Mouse (Mus musculus) embryonic facial prominence, embryonic 14.5 days (tissue): ENCODE results near the gene Il27ra. TPM values are rescaled to one million over a fixed set of nuclear protein-coding genes. Genes with fewer than 3 reads are reported as not detected.

Experiments used
- ATAC-seq: fragments of 200-750 bp; cut with Nextera tagmentation; 2 replicates; pipeline ENCODE4 v1.8.0; 2017; ENCODE audit warnings: low read depth, moderate number of reproducible peaks, moderate TSS enrichment
- DNase-seq: peaks from one replicate; pipeline ENCODE4 v3.0.0-alpha.2; 2015; ENCODE audit warnings: low spot score
- H3K27ac ChIP-seq: fragments of 300-500 bp; sonication (generic); replicated peaks from 2 replicates; pipeline ENCODE4 v1.5.1; 2014; ENCODE audit warnings: low read depth, mild to moderate bottlenecking, low read length, moderate library complexity
- H3K27me3 ChIP-seq: fragments of 300-500 bp; sonication (generic); replicated peaks from 2 replicates; pipeline ENCODE4 v1.6.1; 2014; ENCODE audit warnings: low read length; ENCODE audit not compliant: control insufficient read depth, insufficient read depth
- H3K36me3 ChIP-seq: fragments of 300-500 bp; sonication (generic); 2 replicates; pipeline ENCODE4 v1.6.1; 2014; ENCODE audit warnings: low read length, mixed read lengths; ENCODE audit not compliant: control insufficient read depth, insufficient read depth
- H3K4me1 ChIP-seq: fragments of 300-500 bp; sonication (generic); 2 replicates; pipeline ENCODE4 v1.6.1; 2014; ENCODE audit warnings: antibody characterized with exemption, low read length; ENCODE audit not compliant: control insufficient read depth, insufficient read depth
- H3K4me2 ChIP-seq: fragments of 300-500 bp; sonication (generic); 2 replicates; pipeline ENCODE4 v1.6.1; 2014; ENCODE audit warnings: low read depth, mild to moderate bottlenecking, low read length, moderate library complexity, mixed read lengths
- H3K4me3 ChIP-seq: fragments of 300-500 bp; sonication (generic); 2 replicates; pipeline ENCODE4 v1.5.1; 2014; ENCODE audit warnings: low read depth, mild to moderate bottlenecking, low read length
- H3K9ac ChIP-seq: fragments of 300-500 bp; sonication (generic); 2 replicates; pipeline ENCODE4 v1.6.1; 2014; ENCODE audit warnings: low read depth, mild to moderate bottlenecking, low read length, moderate library complexity, mixed read lengths
- H3K9me3 ChIP-seq: fragments of 300-500 bp; sonication (generic); 2 replicates; pipeline ENCODE4 v1.6.1; 2016; ENCODE audit warnings: low read length; ENCODE audit not compliant: control insufficient read depth
- whole genome bisulfite sequencing: fragments of 180-500 bp; shearing (Covaris S2); extraction: QIAGEN DNeasy Blood & Tissue Kit; methylation state at CpG from one replicate; pipeline ENCODE4 v1.1.7; 2014; 5-methylcytosine and 5-hydroxymethylcytosine counted together
- polyA plus RNA-seq: library from polyadenylated mRNA; unstranded; fragments of >200 nt; fragmentation: Nextera tagmentation; extraction: Ambion mirVana; gene quantifications from 2 replicates; pipeline ENCODE4 v1.2.1, GENCODE M21; 2014

Gene Il27ra
- polyA plus RNA-seq, 1 experiment from 2014 or later: 1.5 TPM

DNA sequence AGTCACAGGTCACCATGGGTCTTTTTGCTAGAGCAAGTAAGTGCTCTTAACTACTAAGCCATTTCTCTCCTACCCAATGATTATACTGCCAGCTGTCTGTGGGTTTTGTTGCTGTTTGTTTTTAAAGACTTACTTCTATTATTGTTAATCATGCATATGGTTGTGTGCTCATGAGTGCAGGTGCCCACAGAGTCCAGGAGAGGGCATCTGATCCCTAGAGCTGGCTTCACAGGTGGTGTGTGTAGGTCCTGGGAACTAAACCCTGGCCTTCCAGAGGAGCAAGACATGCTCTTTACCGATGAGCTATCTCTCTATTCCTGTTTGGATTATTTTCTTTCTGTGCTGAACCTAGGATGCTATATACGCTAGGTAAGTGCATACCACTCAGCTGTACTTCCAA lies 16.8 kb upstream of the Il27ra start:
- Histone ChIP-seq H3K27ac (no peak overlapping the region), H3K4me2 (no peak overlapping the region), H3K9me3 (no peaks in the 10 kb centered on the region), H3K9ac (no peak overlapping the region), H3K36me3 (no peaks in the 10 kb centered on the region), H3K4me1 (no peaks in the 10 kb centered on the region), H3K4me3 (no peak overlapping the region), H3K27me3 (no peaks in the 10 kb centered on the region)
- ATAC-seq: no peak
- DNase-seq: no peak
- WGBS: 87% methylated on average over 2 of the region's 2 CpGs

DNA sequence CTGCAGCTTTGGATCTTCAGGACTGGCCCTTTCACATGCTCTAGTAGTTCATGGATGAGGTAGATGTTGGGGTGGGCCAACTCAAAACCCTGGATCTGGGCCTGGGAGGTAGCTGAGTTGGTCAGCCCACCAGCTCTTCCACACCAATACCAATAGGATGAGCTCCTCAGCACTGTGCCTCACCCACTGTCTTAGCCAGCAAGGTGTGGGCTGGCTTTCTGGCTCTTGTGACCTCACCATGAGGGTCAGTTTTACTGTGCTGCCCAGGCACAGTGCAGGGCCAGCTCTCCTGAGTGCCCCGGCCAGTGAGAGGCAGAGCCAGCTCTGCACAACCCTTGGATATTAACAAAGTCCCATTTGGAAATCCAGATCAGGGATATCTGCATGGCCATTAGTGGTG lies 15.4 kb upstream of the Il27ra start:
- no peak overlapping the region for H3K9ac ChIP-seq
- H3K27ac ChIP-seq: no peak overlapping the region
- no peak overlapping the region for H3K4me3 ChIP-seq
- WGBS: 100% methylated on average over 1 of the region's 1 CpGs
- H3K36me3 ChIP-seq: no peaks in the 10 kb centered on the region
- ATAC-seq (no peak), DNase-seq (no peak)
- no peaks in the 10 kb centered on the region for H3K4me1 ChIP-seq
- H3K4me2 ChIP-seq: no peak overlapping the region
- H3K9me3 ChIP-seq: no peaks in the 10 kb centered on the region
- H3K27me3 ChIP-seq: no peaks in the 10 kb centered on the region

DNA sequence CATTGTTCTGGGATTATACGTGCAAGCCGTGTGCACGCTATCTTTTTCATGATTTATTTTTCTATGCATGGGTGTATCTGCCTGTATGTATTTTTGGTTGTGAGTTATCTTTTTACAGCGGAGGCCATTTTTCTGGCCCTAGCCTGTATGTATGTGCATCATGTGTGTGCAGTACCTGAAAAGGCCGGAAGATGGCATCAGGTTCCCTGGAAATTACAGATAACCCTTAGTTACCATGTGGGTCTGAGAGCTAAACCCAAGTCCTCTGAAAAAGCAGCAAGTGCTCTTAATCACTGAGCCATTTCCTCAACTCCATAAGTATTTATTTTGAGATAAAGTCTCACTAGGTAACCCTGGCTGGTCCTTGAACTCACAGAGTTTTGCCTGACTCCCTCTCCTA lies 10.8 kb upstream of the Il27ra start:
- no peak overlapping the region for H3K27ac ChIP-seq

DNA sequence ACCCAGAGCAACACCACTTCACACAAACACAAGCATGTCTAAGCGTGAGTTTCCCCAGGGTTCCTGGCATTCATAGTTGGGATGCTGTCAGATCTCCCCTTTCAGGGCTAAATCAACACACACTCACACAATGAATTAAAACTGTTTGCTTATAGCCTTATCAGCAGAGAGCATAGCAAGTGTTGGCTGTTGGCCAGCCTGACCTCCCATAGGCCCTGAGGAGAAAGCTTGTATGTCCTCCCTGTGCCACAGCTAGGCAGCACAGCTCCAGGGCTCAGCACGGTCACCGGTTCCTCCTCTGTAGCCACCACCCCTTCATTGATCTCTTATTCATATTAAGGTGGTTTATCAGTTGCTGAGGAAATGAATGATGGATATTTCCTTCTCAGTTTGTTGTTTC lies 10.4 kb upstream of the Il27ra start:
- ATAC-seq (peak; percentile 37; the same call in 1 of the 2 replicates), DNase-seq (peak; percentile 33)
- no peak overlapping the region for H3K27ac ChIP-seq
- H3K4me2 ChIP-seq: no peak overlapping the region
- H3K4me3 ChIP-seq: no peak overlapping the region
- no peaks in the 10 kb centered on the region for H3K36me3 ChIP-seq
- 78% methylated on average over 3 of the region's 3 CpGs for WGBS
- H3K27me3 ChIP-seq: no peaks in the 10 kb centered on the region
- H3K9me3 ChIP-seq: no peaks in the 10 kb centered on the region
- H3K9ac ChIP-seq: no peak overlapping the region
- H3K4me1 ChIP-seq: no peaks in the 10 kb centered on the region

More for the DNA sequence above, 10.8 kb upstream of the Il27ra start:
- WGBS: 95% methylated on average over 5 of the region's 5 CpGs
- H3K9me3 ChIP-seq: no peaks in the 10 kb centered on the region
- no peaks in the 10 kb centered on the region for H3K4me1 ChIP-seq
- H3K4me2 ChIP-seq: no peak overlapping the region
- no peak overlapping the region for H3K9ac ChIP-seq
- H3K27me3 ChIP-seq: no peaks in the 10 kb centered on the region
- H3K36me3 ChIP-seq: no peaks in the 10 kb centered on the region
- no peak for DNase-seq
- no peak overlapping the region for H3K4me3 ChIP-seq
- ATAC-seq: no peak

DNA sequence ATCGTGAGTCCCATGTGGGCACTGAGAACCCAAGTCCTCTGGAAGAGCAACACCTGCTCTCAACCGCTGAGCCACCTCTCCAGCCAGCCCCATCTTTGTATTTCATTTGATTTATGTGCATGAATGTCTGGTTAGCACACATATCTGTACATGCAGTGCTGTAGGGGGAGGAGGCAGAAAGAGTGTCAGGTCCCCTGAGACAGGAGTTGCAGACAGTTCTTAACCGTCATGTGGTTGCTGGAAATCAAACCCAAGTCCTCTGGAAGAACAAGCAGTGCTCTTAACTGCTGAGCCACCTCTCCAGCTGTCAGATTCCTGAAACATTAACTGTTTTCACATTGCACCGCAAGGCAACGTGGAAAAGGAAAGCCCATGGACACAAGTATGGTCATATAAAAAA lies 5.8 kb upstream of the Il27ra start:
- Histone ChIP-seq H3K27me3 (peaks cover 28% of the 10 kb centered on the region), H3K36me3 (no peaks in the 10 kb centered on the region), H3K4me1 (no peaks in the 10 kb centered on the region), H3K27ac (no peak overlapping the region), H3K9ac (no peak overlapping the region), H3K4me2 (no peak overlapping the region), H3K9me3 (no peaks in the 10 kb centered on the region), H3K4me3 (no peak overlapping the region)
- ATAC-seq: no peak
- no peak for DNase-seq
- 58% methylated on average over 5 of the region's 5 CpGs for WGBS

DNA sequence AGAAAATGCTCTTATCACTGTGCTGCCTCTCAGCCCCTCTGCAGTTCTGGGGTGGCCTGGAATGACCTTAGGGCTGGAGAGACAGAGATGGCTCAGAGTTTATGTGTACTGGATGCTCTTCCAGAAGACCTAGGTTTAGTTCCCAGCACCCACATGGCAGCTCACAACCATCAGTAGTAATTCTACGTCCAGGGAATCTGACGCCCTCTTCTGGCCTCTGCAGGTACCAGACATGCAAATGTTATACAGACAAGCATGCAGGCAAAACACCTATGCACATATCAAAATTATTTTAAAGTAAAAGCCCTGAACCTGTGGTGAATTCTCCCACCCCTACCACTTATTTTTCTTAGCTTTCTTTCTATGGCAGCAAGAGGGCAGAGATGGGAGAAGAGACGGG lies 4.1 kb upstream of the Il27ra start:
- Histone ChIP-seq H3K27ac (no peak overlapping the region), H3K27me3 (peaks cover 45% of the 10 kb centered on the region), H3K4me3 (no peak overlapping the region), H3K9ac (no peak overlapping the region), H3K9me3 (no peaks in the 10 kb centered on the region), H3K4me2 (no peak overlapping the region), H3K4me1 (peaks cover 5% of the 10 kb centered on the region; the same call in 1 of the 2 replicates), H3K36me3 (no peaks in the 10 kb centered on the region)
- 77% methylated on average over 3 of the region's 3 CpGs for WGBS
- no peak for DNase-seq
- no peak for ATAC-seq

DNA sequence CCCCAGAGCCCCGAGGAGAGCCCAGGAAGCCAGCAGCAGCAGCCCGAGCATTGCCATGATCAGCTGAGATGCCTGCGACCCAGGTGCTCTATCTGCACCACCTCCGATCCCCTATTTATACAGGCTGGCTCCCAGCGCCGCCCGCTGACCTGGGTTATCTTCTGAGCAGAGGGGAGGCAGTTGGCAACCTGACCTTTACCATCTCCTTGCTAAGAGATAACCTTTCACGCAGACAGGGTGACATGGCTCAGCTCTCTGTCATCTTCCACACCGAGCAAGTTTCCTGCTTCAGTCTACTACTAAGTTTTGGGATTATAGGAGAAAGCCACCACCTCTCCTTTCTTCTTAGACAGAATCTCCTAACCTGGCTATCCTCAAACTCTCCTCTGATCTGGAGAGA lies 2.5 kb upstream of the Il27ra start, which contains the start of gene Rln3:
Rln3 (minus strand) TSS at position 101 of the 400 bp plus-strand sequence.
- H3K4me2 ChIP-seq: no peak within 1 kb of the TSS
- H3K27me3 ChIP-seq: peaks cover 57% of the 10 kb centered on the region

DNA sequence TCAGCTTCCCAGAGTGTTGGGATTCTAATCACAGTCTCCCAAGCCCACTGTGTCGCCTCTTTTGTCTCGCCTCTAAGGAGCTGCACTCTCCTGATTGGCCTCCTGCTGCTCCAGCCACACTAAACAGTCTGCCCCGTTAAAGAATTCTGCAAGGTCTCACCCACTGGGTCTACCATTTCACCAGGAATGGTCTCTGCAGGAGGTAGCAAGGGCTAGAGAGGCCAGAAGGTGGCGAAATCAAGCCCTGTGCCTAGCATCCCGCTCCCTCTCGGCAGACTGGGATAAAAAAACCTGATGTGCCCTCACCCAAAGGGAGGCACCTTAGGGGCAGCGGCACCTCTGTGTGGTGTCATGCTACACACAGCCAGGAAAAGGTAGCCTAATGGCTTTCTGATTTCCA lies 1.7 kb upstream of the Il27ra start:
- Histone ChIP-seq H3K27ac (no peak overlapping the region), H3K4me2 (no peak overlapping the region), H3K9me3 (no peaks in the 10 kb centered on the region), H3K4me3 (no peak overlapping the region), H3K9ac (no peak overlapping the region), H3K27me3 (peaks cover 57% of the 10 kb centered on the region), H3K4me1 (peaks cover 5% of the 10 kb centered on the region; the same call in 1 of the 2 replicates), H3K36me3 (no peaks in the 10 kb centered on the region)
- no peak for ATAC-seq
- WGBS: 7% methylated on average over 7 of the region's 7 CpGs
- no peak for DNase-seq

More for the DNA sequence above, 2.5 kb upstream of the Il27ra start, which contains the start of gene Rln3:
- Histone ChIP-seq H3K27ac (no peak within 1 kb of the TSS), H3K9me3 (no peaks in the 10 kb centered on the region), H3K4me1 (peaks cover 5% of the 10 kb centered on the region; the same call in 1 of the 2 replicates), H3K4me3 (no peak within 1 kb of the TSS), H3K9ac (no peak within 1 kb of the TSS), H3K36me3 (no peaks in the 10 kb centered on the region)
- DNase-seq (no peak), ATAC-seq (no peak)
- WGBS: 14% methylated on average over 9 of the region's 9 CpGs

DNA sequence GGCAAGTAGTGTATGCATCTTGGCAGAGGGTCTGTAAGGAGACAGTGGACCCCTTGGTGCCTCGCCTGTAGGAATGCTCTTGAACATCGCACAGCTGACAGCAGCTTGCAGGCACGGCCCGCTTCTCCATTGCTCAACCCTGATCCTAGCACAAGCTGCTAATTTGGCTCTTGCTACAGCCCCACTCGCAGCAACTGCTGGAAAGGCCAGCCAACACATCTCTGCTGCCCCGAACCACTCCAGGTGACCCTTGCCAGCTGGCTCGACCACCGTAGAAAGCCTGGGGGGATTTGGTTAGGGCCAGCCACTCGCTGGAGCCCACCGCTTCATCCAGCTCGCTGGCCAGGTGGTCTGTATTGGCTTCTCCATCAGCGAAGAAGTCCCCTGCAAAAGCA lies 556 bp upstream of the Il27ra start:
- peaks cover 57% of the 10 kb centered on the region for H3K27me3 ChIP-seq

More for the DNA sequence above, 556 bp upstream of the Il27ra start:
- Histone ChIP-seq H3K36me3 (no peaks in the 10 kb centered on the region), H3K4me3 (peak overlapping the region; percentile 45; the same call in 1 of the 2 replicates), H3K4me1 (peaks cover 5% of the 10 kb centered on the region; the same call in 1 of the 2 replicates), H3K27ac (no peak overlapping the region), H3K4me2 (peak overlapping the region; percentile 79), H3K9me3 (no peaks in the 10 kb centered on the region), H3K9ac (no peak overlapping the region)
- ATAC-seq (no peak), DNase-seq (no peak)
- 28% methylated on average over 10 of the region's 12 CpGs for WGBS
